Mouse (Mus musculus) ovary, postnatal 36 days (tissue): ENCODE data around the gene Fam129b.

Experiments
- DNase-seq: peaks from one replicate; pipeline ENCODE4 v3.0.0; 2022; ENCODE audit warnings: low spot score, mixed read lengths

Gene Fam129b

GRCm38 (mm10) chr2:32966184-32966688, 90.3 kb downstream of the Fam129b start:
- no peak for DNase-seq

DNA sequence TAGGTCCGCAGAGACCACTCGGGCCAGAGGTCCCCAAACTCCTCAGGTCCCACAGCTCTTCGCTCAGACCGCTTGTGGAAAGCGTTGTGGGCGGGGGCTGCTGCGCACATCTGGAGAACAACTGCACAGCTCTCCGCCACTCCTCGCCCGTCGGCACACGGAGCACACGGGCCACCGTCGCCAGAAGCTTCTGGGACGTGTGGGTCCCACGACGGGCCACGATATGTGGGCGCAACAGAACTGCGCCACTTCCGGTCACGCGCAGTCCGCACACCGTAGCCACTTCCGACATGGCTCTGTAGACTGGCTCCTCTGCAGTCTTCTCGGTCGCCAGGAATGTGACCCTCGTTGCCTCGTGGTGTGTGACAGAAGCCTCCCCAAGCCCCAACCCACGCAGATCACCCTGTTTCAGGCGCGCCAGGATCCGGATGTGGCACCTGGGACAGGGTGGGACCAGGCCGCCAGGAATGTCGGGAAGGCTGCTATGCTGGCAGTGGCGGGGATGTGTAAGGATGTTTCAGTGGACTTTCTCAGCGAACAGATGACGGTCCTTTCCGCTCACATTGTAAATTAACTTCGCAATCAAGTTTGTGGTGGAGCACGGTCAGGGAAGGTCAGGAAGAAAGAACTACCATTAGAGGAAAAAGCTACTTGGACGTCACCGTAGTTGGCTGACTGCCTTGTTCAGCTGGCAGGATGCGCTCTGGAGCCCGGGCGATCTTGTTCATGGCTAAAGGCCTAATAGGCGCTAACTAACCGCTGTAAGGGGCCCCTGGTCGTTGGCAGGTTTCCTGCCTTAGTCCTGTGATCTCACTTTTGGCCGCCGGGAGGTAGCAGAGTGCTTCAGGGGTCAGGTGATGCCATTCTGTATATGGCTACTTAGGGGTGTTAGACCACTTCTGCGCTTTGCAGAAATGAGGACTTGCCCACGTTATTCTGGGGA, 91.0 kb downstream of the Fam129b start:
- DNase-seq, result peak; percentile 84

- no peak for DNase-seq
These were observed 92.2 kb downstream of the Fam129b start for GRCm38 (mm10) chr2:32968024-32968614.

DNA sequence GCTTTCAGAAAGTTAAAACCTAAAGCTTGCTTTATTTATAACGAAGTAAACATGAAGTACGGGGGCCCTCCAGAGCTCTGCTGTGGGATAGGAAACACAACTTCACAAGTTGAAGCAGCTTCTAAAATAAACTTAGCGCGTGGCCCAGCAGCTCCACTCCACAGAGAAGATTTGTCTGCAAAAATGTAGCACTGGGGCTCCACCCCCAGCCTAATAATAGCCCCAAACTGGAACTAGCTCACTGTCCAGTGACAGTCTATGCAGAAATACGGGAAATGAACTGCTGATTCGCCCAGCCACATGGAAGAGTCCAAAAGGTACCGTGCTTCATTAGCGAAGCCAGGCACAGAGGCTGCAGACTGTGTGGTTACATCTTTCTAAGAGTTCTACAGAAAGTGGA, 93.4 kb downstream of the Fam129b start:
- DNase-seq, result no peak

DNA sequence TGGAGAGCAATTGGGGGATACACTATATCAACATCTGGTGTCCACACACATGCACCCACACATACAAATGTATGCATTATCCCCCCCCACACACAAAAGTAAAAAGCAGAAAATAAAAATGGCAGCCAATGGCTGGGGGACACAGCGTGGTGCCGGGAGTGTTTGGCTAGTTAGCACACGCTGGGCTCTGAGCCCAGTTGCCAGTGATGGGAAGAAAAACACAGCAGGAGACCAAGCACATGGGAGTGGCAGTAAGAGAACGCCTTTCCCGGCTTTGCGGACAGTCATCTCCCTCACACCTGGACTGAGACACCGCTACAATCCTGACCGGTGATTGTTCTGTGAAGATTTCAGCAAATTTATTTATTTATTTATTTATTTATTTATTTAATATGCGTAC, 95.3 kb downstream of the Fam129b start:
- DNase-seq, result no peak

DNA sequence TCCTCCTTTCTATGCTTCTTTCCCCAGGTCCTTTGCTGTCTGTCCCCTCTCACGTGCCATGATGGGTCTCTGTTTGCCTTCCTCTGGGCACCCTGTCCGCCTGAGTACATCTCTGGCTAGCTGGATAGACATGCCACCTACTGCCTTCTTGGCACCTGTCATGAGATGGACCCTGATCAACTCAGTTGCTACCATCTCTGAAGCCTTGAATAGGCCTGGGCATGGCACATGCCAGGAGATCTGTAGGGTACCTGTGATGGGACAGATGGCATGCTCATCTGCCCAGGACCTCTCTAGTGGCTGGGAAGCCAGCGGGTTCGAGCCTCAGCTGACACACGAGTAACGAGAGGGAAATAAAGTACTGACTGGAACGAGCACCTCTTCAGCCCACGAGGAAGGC, 98.3 kb downstream of the Fam129b start:
- no peak for DNase-seq
